Mouse (Mus musculus): Measurements from ENCODE around the gene Ovol3.

DNA sequence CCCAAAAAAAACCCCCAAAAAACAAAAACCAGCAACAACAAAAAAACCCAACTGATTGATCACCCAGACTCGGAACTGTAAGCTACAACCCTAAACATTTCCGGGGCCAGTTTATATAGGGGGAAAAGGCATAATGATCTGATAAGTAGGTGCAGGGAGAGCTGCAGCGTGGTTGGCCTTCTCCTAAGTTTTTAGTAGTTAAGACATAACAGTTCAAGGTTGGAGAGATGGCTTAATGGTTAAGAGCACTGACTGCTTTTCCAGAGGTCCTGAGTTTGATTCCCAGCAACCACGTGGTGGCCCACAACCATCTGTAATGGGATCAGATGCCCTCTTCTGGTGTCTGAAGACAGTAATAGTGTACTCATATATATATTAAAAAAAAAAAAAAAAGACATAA, 46.0 kb upstream of the Ovol3 start:
- no peak for TF ChIP-seq POLR2A (IDR thresholded peaks at IDR 0.05; ENCODE audit: insufficient read depth, low read depth, low read length)
- no peak for TF ChIP-seq CTCF (IDR thresholded peaks at IDR 0.05; ENCODE audit: insufficient read depth, low read depth, low read length)

Measured in olfactory bulb, adult 2 months (tissue).